Mouse (Mus musculus): ENCODE results near the gene Mpig6b. TPM values are rescaled to one million over a fixed set of nuclear protein-coding genes. Genes with fewer than 3 reads are reported as not detected.

The Mpig6b gene
- polyA plus RNA-seq, 1 experiment: 0.65 TPM

Other genes starting within 250 kb of the Mpig6b start
- 31.6 and 34.6 TPM in 2 replicates for gene Stk19, start 229.2 kb downstream of the Mpig6b start, polyA plus RNA-seq (2012; rRNA removed)
- 34.4 and 36.4 TPM in 2 replicates for gene Dxo, start 229.2 kb downstream of the Mpig6b start, polyA plus RNA-seq (2012; rRNA removed)
- 44.5 and 47.7 TPM in 2 replicates for gene Skiv2l, start 216.0 kb downstream of the Mpig6b start, polyA plus RNA-seq (2012; rRNA removed)
- 11.5 and 13.1 TPM in 2 replicates for gene Nelfe, start 215.8 kb downstream of the Mpig6b start, polyA plus RNA-seq (2012; rRNA removed)
- 1.7 and 2.0 TPM in 2 replicates for gene Cfb, start 203.7 kb downstream of the Mpig6b start, polyA plus RNA-seq (2012; rRNA removed)
- 3.6 and 3.9 TPM in 2 replicates for gene Zbtb12, start 186.7 kb downstream of the Mpig6b start, polyA plus RNA-seq (2012; rRNA removed)
- not detected in 2 replicates for gene Gm20547, start 184.1 kb downstream of the Mpig6b start, polyA plus RNA-seq (2012; rRNA removed)
- gene C2, start 167.9 kb downstream of the Mpig6b start, polyA plus RNA-seq (2012; rRNA removed): 1.9 and 2.3 TPM in 2 replicates
- gene Ehmt2, start 167.7 kb downstream of the Mpig6b start, polyA plus RNA-seq (2012; rRNA removed): 126 and 127 TPM in 2 replicates
- gene Slc44a4, start 151.7 kb downstream of the Mpig6b start, polyA plus RNA-seq (2012; rRNA removed): 48.6 and 48.7 TPM in 2 replicates
- gene Neu1, start 134.9 kb downstream of the Mpig6b start, polyA plus RNA-seq (2012; rRNA removed): 30.4 and 43.8 TPM in 2 replicates
- gene Hspa1b, start 106.9 kb downstream of the Mpig6b start, polyA plus RNA-seq (2012; rRNA removed): 31.1 and 45.6 TPM in 2 replicates
- gene Gm20481, start 96.3 kb downstream of the Mpig6b start, polyA plus RNA-seq (2012; rRNA removed): not detected in 2 replicates
- gene Hspa1a, start 94.0 kb downstream of the Mpig6b start, polyA plus RNA-seq (2012; rRNA removed): 16.4 and 25.7 TPM in 2 replicates
- 0.34 and 0.59 TPM in 2 replicates for gene Hspa1l, start 93.5 kb downstream of the Mpig6b start, polyA plus RNA-seq (2012; rRNA removed)
- gene Lsm2, start 84.3 kb downstream of the Mpig6b start, polyA plus RNA-seq (2012; rRNA removed): 43.9 and 62.3 TPM in 2 replicates
- gene Vars, start 65.2 kb downstream of the Mpig6b start, polyA plus RNA-seq (2012; rRNA removed): 95.5 and 126 TPM in 2 replicates
- 1.9 and 2.2 TPM in 2 replicates for gene Vwa7, start 49.6 kb downstream of the Mpig6b start, polyA plus RNA-seq (2012; rRNA removed)
- 0.58 and 1.9 TPM in 2 replicates for gene Sapcd1, start 38.2 kb downstream of the Mpig6b start, polyA plus RNA-seq (2012; rRNA removed)
- gene Msh5, start 19.4 kb downstream of the Mpig6b start, polyA plus RNA-seq (2012; rRNA removed): 2.6 and 5.6 TPM in 2 replicates
- 131 and 147 TPM in 2 replicates for gene Clic1, start 16.2 kb downstream of the Mpig6b start, polyA plus RNA-seq (2012; rRNA removed)
- 16.3 and 20.7 TPM in 2 replicates for gene Ddah2, start 7.1 kb downstream of the Mpig6b start, polyA plus RNA-seq (2012; rRNA removed)
- 243 and 312 TPM in 2 replicates for gene Ly6g6c, start 796 bp downstream of the Mpig6b start, polyA plus RNA-seq (2012; rRNA removed)
- 99.6 and 112 TPM in 2 replicates for gene Ly6g6e, start 10.7 kb upstream of the Mpig6b start, polyA plus RNA-seq (2012; rRNA removed)
- gene Ly6g6d, start 11.9 kb upstream of the Mpig6b start, polyA plus RNA-seq (2012; rRNA removed): 5.1 and 6.4 TPM in 2 replicates
- 1.2 and 2.0 TPM in 2 replicates for gene Ly6g6f, start 19.4 kb upstream of the Mpig6b start, polyA plus RNA-seq (2012; rRNA removed)
- gene Abhd16a, start 23.1 kb upstream of the Mpig6b start, polyA plus RNA-seq (2012; rRNA removed): 88.7 and 152 TPM in 2 replicates
- gene Ly6g5c, start 42.1 kb upstream of the Mpig6b start, polyA plus RNA-seq (2012; rRNA removed): 1.4 TPM in 1 of 2 replicates, not detected in the other
- 1.2 and 2.2 TPM in 2 replicates for gene Ly6g5b, start 49.2 kb upstream of the Mpig6b start, polyA plus RNA-seq (2012; rRNA removed)
- 9.3 and 11.8 TPM in 2 replicates for gene Gpank1, start 55.3 kb upstream of the Mpig6b start, polyA plus RNA-seq (2012; rRNA removed)
- gene Csnk2b, start 55.9 kb upstream of the Mpig6b start, polyA plus RNA-seq (2012; rRNA removed): 258 and 301 TPM in 2 replicates
- gene D17H6S53E, start 60.2 kb upstream of the Mpig6b start, polyA plus RNA-seq (2012; rRNA removed): 13.7 and 19.0 TPM in 2 replicates
- gene Apom, start 65.9 kb upstream of the Mpig6b start, polyA plus RNA-seq (2012; rRNA removed): 0.08 and 0.20 TPM in 2 replicates
- gene Bag6, start 69.0 kb upstream of the Mpig6b start, polyA plus RNA-seq (2012; rRNA removed): 92.9 and 94.1 TPM in 2 replicates
- 262 and 284 TPM in 2 replicates for gene Prrc2a, start 98.7 kb upstream of the Mpig6b start, polyA plus RNA-seq (2012; rRNA removed)
- gene Aif1, start 109.9 kb upstream of the Mpig6b start, polyA plus RNA-seq (2012; rRNA removed): 0.11 and 0.48 TPM in 2 replicates
- gene Lst1, start 122.3 kb upstream of the Mpig6b start, polyA plus RNA-seq (2012; rRNA removed): 3.7 and 6.5 TPM in 2 replicates
- gene Ltb, start 128.3 kb upstream of the Mpig6b start, polyA plus RNA-seq (2012; rRNA removed): 1.5 and 5.7 TPM in 2 replicates
- 0.24 and 0.42 TPM in 2 replicates for gene Tnf, start 135.8 kb upstream of the Mpig6b start, polyA plus RNA-seq (2012; rRNA removed)
- 0.10 and 0.36 TPM in 2 replicates for gene Lta, start 139.2 kb upstream of the Mpig6b start, polyA plus RNA-seq (2012; rRNA removed)
- gene Gm16181, start 154.7 kb upstream of the Mpig6b start, polyA plus RNA-seq (2012; rRNA removed): 0.42 TPM in 1 of 2 replicates, not detected in the other
- gene Atp6v1g2, start 167.5 kb upstream of the Mpig6b start, polyA plus RNA-seq (2012; rRNA removed): 1.3 and 1.7 TPM in 2 replicates
- 15.7 and 37.5 TPM in 2 replicates for gene Nfkbil1, start 169.6 kb upstream of the Mpig6b start, polyA plus RNA-seq (2012; rRNA removed)
- gene Ddx39b, start 175.6 kb upstream of the Mpig6b start, polyA plus RNA-seq (2012; rRNA removed): 74.9 and 91.6 TPM in 2 replicates
- gene H2-D1, start 196.5 kb upstream of the Mpig6b start, polyA plus RNA-seq (2012; rRNA removed): 243 and 319 TPM in 2 replicates

All from stomach, adult 2 months (tissue).